Mouse (Mus musculus): ENCODE measurements at regions not wholly inside any gene's neighbourhood (a gene's known extent, or its start where the extent isn't known, plus 50 kb on each side); places are given as distances from the start of the nearest gene placed in this dataset.

GRCm38 (mm10) chr19:27147404-27147803 lies 68.9 kb upstream of the Vldlr start:
- no peak for DNase-seq

- no peak for DNase-seq
These were observed 68.0 kb upstream of the Vldlr start for GRCm38 (mm10) chr19:27148330-27148729.

DNA sequence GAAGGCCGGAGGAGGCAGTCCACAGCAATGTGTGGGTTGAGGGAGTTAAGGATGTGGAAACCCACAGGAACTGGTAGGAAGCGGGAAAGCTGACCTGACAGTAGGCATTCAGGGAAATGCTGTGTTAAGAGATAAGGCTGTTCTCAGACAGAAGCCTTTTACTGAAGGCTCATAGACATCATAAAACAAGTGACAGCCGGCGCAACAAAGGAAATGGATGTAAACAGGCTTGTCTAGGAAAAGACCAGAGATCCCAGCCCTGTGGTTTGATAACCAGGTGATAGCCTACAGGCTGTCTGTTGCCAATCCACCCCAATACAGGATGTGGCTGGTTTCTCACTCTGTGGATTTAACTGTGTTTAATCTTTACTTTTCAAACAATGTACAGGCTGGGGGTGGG lies 66.7 kb upstream of the Vldlr start:
- no peak for DNase-seq

DNA sequence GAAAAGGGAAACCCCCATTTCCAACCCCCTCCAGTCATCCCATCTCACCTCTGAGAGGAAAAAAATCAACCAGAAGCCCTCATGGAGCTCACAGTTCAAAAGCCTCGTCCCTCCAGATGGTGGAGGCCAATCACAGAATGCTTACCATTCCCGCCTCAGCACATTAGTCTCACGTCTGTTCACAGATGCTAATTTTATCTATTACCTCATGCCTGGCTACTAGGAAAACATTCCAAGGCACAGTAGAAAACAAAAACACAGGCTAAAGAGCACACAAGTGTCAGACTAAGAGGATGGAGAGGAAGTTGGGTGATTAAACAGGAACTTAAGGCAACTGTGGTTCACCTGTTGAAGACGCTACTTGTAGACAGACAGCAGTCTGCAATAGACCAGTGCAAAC lies 54.4 kb upstream of the Vldlr start:
- no peak for DNase-seq

Measured in thymus, adult 18-20 months (tissue).